Mouse (Mus musculus) right cerebral cortex, postnatal 25 days (tissue): ENCODE measurements around the gene Ghrl.
A peak's percentile ranks its signal among the peaks of the same experiment; 100 is the strongest.
"Not testable (repeated sequence)": the region's sequence is repeated elsewhere in the genome, so short reads cannot be mapped to it uniquely, and the experiment has no call there.

Source experiments
- DNase-seq: peaks from one replicate; pipeline ENCODE4 v3.0.0; 2022

Gene Ghrl

DNA sequence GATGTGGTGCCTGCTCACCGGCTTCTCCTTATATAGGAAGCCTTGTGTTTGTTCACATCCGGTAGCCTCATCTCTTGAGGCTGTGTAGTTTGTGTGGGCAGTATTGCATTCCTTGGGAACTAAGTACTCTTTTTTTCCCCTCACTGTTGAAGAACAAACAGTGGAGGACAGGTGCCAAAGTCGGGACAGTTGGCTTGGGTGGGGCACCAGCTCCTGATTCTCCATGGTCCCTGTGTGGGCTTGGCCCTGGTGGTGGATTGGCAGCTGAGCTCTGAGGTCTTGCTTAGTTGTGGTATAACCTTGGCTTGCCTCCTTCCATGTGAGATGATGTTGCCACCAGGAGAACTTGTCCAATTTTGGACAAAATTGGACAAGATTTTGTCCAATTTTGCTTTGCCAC lies at the start of gene Ghrl:
Gene Ghrl, minus strand, starts transcription at position 3 of the 400 bp plus-strand sequence.
- DNase-seq, result no peak

DNA sequence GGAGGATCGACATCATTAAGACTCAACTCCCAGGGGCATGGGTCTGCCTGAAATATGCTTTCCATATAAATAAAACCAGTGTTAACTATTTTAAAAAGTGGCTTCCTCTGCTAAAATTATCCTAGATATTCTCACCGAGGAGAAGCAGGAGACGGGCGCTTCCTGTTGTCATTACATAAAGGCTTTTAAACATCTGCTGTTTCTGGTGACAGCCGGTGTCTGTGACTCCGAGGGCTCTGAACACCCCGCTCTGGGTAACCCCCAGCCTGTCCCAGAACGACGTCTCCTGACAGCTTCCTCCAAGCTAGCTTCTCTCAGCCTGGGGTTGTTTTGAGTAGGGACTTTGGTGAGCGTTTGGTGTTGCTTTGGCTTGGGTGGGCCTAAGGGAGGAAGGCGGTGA lies 49.1 kb upstream of the Ghrl start:
- no peak for DNase-seq

DNA sequence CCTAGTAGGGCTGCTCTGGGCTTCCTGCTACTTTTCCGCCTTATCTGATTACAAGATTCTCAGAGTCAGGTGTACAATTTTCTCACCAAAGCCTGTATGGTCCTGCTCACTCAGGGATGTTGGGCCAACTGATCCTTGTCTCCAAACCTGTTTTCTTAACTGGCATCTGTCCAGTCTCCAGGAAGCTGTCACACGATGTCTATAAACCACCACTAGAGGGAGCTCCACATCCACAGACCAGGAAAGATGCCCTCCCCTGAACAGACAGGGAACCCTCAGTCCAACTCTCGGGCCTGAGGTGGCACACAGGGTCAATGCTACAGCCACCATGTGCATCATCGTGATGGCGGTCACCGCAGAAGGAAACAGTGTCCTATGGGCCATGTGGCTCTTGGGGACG lies 42.0 kb upstream of the Ghrl start:
- DNase-seq, result no peak

DNA sequence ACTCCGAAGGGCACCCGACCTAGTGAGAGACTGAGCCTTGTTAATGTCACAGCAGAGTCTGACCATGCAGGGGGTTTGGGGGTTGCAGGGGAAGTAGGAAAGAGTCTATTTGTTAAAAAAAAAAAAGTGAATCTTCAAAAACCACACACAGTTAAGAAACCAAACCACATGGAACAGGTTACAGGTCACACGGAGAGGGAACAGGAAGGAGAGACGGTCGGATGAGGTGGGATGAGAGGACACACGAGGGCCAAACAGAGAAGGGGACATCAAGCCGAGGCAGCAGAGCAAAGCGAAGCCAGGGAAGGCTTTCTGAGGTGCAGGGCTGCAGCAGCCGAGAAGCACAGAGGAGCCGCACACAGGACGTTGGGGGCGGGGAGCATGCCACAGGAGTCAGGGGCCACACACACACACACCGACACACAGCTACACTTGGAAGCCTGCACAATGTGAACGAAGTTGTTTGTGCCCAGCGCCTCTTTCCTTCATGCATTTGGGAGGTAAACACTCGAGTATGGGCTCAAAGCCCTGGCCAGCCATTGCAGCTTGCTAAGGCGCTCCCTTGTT lies 29.5 kb upstream of the Ghrl start:
- DNase-seq, result no peak

DNA sequence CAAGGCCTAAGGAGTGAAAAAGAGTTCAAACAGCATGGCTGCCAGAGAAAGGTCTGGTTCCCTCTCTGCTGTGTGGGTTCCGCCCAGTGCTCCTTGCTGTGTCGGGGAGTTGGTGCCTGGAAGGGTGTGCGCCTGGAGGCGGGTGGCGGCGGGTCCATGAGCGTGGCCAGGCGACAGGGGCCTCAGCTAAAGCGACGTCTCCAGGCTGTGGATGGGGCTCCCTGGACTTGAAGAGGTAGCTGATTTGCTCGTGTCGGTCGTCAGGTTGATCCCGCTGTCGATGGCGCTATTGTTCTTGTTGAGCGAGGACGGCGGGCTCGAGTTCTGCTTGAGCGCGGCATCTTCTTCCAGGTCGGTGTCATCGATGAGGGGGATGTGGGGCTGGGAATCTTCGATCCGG lies 28.7 kb upstream of the Ghrl start:
- DNase-seq, result no peak

DNA sequence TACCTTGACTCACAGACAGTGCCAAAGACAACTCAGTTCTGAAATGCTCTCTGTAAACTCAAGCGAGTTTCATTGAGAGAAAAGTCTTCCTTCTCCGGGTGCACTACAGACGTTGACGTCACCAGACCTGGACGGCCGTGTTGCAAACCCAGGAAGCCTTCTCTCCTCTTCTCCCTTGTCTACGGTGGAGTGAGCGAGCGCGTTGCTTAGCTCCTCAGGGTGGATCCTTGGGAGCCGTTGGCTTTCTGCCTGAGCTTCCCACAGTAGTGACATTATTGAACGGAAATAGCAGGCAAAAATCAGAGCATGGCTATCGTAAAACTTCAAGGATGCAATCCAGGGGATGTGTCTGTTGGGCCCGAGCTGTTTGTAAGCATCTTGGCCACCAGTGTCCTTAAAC lies 27.6 kb upstream of the Ghrl start:
- DNase-seq, result no peak

DNA sequence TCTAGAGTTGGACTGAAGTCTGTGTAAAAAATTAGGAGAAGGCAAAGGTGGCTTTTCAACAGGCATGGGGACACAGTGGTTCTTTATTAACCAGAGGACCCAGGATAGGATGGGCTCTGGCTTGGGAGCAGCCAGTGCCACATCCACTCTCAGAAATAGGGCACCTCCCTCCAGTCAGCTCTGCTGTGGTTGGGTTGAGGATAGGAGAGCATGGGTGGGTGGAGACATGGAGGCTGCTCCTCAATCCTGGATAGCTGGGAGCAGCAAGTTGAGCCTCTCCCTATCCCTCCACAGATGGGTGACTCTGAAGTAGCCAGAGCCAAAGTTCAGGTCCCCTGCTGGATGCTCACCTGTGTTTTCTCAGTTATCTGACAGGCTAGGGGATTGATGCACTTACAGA lies 25.4 kb upstream of the Ghrl start:
- DNase-seq, result no peak

DNA sequence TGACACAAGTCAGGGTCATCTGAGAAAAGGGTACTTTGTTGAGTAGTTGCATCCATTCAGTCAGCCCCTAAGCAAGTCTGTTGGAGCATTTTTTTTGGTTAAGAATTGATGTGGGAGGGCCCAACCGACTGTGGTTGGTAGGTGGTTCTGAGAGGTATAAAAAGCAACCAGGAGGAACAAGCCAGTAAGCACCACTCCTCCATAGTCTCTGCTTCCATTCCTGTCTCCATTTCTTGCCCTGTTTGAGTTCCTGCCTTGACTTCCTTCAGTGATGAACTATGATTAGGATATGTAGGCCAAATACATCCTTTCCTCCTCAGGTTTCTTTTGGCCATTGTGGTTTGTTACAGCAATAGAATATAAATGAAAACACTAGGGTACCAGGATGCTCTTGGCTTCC lies 23.4 kb upstream of the Ghrl start:
- DNase-seq, result no peak

DNA sequence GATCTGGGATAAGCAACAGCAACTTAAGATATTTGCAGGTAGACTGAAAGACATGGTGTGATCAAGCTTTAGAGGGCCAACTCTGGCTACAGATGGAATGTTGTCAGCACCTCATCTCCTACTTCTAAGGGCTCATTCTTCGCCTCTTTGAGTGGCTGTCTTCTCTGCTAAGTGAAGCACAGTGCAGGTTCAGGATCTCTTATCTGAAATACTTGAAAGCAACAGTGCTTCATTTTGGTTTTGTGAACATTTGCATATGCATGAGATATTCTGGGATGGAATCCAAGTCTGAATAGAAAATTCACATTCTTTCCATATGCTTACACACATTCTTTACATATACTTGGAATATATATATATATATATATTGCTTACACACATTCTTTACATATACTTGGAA lies 22.6 kb upstream of the Ghrl start:
- DNase-seq, result no peak

DNA sequence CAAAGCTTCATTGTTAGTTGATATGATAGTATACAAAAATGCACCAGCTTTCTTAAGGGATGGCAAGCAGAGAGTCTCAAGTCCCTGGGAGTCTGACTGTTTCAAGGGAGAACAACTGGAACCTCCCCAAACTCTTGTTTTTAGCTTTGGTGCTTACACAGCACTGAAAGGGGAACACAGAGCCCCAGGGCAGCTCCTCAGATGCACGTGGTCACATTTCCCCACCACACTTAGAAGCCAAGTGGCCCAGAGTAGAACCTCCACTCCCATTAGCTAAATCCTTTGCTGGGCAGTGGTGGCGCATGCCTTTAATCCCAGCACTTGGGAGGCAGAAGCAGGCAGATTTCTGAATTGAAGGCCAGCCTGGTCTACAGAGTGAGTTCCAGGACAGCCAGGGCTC lies 21.7 kb upstream of the Ghrl start:
- no peak for DNase-seq

DNA sequence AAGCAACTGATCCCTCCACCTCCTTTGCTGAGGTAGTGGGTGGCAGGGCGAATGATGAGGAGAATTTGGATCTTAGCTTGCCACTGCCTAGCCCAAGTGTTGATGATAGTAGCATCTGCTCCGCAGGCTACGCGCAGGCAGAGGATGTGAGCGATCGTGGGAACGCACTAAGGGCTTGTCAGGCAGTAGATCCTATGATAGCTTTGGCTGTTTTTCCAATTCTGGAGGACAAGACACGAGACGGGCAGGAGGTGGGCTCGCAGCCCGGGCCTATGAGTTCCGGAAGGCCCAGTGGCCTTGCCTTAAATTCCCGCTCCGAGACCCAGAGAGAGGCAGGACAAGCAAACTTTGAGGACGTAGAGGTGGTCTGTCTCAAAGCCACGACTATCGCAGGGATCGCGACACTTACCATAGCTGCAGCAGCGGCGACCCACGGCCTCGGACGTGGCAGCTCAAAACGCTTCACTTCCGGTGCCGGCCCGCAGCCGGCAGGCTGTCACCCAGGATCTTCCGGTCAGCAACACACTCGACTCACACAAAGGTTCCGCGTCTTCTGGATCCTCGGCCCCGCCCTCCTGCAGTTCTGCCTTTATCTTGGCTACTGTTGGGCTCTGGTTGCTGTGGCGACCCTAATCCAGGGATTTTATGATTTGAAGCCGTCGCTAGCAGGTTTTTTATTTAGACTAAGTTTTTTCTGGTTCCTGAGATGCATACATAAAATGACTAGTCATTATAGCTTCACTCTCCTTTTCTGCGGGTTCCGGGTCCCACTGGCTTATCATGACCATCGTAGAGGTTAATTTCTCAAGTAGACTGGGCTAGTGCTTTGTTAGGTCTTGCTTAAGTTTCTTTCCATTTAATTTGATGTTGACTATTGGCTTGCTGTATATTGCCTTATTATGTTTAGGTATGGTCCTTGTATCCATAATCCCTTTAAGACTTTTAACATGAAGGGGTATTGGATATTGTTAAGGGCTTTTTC lies 20.8 kb upstream of the Ghrl start, which contains the start of gene Sec13:
Gene Sec13, minus strand, starts transcription at position 508 of the 982 bp plus-strand sequence.
- DNase-seq, result peak; percentile 84

DNA sequence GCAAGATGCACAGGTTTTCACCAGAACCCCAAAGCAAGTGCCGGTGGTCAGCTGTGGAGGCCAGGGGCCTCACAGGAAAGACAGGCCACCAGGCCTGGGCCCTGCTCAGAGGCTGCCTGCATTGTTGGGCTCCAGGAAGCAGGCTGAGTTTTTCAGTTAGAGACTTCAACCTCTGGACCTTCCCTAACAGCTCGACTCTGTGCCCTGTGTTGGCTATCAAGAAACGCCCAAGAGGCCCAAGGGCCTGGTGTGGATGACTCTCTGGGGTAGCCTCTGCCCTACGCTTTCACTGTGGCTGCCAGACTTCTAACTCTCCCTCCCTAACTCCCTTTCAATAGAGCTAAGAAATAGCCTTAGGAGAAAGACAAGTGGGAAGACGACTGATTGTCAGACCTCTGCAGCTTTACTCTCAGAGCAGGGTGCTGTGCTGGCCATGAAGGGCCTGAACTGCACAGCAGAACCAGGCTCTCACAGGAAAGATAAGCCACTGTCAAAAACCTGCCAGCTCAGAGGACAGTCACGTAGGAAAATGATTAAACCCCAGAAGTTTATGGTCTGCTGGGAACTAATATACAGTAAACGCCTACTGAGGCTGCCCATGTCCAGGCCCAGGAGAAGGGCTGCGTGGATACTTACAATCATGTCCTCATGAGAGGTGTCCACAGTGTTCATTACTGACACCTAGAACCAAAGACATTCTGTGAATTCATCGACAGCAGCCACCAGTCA lies 17.8 kb upstream of the Ghrl start:
- no peak for DNase-seq

DNA sequence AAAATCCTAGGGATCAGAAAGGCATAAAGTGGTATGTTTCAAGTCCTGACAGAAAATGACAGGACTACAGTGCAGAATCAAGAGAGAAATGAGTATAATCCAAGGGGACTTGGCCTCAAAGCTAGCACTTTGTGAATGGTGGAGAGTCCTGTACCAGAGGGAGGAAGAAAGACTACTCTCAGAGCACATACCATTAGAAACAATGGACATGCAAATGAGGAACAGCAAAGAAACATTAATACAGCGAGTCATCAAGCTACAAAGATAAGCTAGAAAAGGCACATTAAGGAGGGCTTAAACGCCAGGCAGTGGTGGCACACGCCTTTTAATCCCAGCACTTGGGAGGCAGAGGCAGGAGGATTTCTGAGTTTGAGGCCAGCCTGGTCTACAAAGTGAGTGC lies 11.6 kb upstream of the Ghrl start:
- no peak for DNase-seq

DNA sequence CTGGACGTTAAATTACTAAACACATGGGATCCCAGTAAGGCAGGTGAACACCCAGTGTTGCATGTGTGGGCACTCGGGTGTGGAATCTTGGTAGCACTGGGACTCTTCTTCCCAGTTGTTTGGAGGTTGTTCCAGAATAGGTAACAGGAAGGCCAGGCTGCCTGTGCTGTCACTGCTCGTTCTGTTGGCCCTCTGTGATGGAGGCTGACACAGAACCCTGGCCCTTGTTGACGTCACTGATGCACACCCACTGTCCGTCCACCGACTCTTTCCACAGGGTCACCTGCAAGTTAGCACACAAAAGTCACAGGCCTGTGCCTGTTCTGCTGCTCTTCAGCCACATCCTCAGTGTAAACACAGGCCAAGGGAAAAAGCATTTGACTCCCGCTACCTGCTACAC lies 8.5 kb upstream of the Ghrl start:
- DNase-seq, result no peak

DNA sequence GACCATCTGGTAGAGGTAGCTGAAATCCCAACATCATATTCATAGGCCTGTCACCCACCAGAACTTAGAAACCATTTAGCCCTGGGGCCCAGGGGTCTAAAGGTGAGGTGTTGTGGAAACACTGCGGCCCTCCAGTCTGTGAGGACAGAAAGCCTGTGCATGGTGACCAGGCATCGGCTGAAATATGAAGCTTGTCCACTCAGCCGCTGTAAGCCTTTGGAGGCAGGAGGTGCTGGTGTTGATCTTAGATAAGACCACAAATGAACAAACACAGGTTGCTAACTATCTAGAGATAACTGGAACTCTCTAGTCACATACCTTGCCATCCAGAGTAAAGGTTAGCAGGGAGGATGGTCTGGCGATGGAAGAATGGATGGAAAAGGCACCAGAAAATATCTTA lies 1.4 kb upstream of the Ghrl start:
- no peak for DNase-seq

DNA sequence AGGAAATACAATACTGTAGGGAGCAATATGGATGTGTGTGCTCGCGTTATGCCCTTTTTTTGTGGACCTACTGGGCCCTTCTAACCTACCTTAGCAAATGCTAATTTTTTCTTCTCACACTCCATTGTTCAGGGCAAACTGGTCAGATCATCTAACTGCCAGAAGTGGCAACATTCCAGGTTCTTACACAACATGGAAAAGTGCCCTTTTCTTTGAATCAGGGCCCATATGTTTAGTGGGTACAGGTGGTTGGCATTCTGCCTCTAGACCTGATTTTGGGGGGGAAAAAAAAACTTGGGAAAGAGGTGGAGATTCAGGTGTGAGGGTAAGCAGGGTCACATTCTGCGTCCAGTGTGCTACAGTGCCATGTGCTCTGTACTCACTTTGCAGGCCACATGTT lies 2.1 kb downstream of the Ghrl start:
- DNase-seq, result no peak

DNA sequence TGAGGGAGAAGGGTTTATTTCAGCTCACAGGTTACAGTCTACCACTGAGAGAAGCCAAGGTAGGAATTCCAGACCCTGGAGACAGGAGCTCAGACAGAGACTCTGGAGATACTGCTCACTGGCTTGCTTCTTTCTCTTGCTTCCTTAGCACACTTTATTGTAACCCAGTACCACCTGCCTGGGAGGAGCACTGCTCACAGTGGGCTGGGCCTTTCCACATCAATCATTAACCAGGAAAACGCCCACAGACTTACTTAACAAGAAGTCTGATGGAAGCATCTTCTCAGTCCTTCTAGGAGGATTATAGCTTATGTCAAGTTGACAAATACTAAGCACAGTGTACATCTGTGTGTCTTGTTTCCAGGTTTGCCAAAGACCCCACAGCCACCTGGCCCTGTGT lies 4.9 kb downstream of the Ghrl start:
- DNase-seq, result no peak

DNA sequence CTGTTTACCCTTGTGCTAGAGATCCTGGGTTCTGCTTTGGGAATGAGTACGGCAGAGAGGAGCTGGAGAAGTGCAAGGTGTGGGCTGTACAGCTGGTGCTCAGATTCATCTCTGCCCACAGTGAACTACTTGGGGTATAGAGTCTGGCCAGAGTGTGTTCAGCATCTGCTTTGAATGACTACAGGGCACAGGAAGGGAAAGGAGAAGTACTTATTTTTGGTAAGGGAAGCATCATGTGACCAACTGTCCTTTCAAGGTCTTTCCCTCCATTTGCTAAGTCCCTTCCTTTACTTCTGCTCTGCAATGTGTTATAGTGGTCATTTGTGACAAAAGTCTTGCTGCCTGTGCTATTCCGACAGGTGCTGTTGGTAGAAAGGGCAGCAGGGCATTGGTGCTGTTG lies 5.4 kb downstream of the Ghrl start:
- no peak for DNase-seq

DNA sequence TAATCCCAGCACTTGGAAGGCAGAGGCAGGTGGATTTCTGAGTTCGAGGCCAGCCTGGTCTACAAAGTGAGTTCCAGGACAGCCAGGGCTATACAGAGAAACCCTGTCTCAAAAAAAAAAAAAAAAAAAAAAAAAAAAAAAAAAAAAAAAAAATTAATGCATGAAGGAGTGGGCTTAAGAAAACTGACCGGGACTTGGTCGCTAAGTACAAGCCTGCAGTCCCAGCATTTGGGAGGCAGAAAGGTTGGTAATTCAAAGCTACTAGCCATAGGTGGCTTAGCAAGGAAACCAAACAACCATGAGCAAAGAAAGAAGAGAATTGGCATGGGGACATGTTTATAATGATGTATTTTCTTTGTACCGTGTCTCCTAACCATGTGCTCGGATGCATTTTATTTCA lies 6.3 kb downstream of the Ghrl start:
- DNase-seq, result not testable (repeated sequence)

DNA sequence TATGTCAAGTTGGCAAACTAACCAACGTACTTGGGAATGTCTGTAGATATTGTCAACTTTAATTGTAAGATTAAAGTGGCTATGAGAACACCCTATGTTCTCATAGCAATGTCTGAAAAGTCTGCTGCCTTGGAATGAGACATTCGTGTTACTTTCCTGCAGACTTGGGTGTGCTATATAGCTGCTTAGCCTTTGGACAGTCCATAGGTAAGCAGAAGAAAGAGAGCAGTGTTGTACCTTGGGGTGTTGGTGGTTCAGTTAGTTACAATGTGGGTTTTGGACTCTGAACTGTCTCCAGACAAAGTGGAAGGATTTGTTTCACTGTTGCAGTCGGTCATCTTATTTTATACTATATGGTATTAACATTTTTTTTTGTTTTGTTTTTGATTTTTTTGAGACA lies 7.0 kb downstream of the Ghrl start:
- no peak for DNase-seq

DNA sequence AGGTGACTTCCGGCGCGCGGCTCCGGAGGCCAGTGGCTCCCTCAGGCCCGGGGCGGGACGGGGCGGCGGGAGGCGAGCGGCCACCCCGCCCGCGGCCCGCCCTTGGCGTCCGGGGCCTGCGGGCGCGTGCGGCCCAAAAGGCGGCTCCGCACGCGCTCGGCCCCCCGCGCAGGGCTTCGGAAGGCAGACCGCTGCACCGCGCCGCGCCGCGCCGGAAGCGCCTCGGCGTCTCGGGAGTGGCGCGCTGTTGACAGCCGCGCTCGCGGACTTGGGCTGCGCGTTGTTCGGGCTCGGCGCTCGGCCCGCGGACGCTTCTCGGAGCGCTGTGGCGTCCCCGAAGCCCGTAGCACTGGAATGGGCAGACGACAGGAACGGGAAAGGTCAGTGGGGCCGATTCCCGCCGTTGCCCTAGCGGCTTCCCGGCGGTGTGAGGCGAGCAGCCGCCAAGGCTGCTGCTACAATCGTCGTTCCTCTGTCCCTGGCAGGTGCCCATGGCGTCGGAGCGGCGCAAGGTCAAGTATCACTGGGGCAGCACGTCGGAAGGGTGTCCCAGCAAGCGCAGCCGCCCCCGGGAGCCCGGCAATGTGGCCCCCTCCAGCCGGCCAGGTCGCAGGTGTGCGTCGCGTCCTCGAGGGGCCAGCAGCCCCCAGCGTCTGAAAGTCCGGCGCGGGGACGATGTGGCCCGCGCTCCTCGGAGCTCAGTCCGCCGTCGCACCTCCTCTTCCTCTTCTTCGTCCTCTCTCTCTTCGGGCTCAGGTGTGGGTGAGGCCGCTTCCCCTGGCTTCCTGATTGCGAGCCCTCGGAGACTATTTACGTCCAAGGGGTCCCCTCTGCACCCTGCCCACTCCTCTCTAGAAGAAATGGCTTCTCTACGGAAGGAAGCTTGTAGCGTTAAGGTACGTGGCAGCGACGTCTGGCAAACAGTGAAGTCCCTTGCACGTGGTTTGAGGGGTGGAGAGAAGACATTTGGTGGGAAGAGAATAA lies 22.2 kb downstream of the Ghrl start:
- peak; percentile 19 for DNase-seq

DNA sequence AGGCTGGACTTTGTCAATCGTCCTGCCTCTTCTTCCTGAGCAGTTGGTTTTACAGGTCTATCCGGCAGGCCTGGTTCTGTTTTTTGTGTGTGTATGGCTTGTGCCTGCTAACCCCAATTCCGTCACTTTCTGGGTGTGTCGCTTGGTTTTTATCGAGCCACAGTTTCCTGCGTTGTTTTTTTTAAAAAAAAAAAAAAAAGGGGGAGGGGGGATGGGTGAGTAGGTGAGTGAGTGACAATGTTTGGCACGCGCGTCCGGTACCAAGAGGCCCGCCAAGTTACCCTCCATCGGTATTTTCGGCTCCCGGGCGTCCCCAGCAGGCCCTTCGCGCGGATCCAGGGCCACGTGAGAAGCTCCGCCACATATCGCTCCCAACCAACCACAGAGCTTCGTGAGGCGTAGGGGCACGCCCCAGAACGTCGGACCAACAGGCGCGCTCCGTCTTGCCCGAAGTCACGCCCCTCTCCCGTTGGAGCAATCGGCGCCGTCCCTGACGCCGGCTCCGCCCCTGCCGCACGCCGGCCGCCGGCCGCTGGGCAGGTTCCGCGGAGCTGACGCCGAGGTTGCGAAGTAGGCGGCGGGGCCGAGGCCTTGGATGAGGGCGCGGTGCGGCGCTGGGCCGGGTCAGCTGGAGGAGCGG lies 23.0 kb downstream of the Ghrl start, which contains the start of gene Tatdn2:
Gene Tatdn2, plus strand, starts transcription at position 469 of the 640 bp plus-strand sequence.
- peak; percentile 97 for DNase-seq
